Mouse (Mus musculus): ENCODE results near the gene Ubr4.

DNA sequence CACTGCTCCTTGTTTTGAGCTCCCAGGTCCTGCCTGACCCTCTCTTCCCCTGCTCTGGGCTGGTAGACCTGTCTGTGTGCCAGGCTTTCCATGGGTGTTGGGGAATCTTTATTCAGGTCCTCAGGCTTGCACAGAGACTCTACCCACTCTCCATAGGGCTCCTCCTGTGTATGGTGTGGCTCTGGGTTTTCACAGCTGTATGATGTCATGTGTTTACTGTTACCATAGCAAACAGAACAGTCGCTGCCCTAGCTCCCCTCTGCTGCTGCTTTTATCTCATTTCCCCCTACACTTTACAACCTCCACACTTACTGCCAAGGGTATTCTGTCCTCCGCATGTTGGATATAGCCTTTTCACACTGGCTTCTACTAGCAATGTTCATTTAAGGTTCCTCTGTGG is 43.0 kb downstream of the Ubr4 start:
- no peak for TF ChIP-seq CTCF (IDR thresholded peaks at IDR 0.05; ENCODE audit: insufficient read depth, low read length)
- TF ChIP-seq POLR2A (IDR thresholded peaks at IDR 0.05; ENCODE audit: borderline replicate concordance, extremely low read depth, low read depth, low read length), result no peak
